In genomic region chr17:87610583-87610982, GRCm38 (mm10) we compare ENCODE assay signal across 18 mouse cellular contexts. TPM values are rescaled to one million over a fixed set of nuclear protein-coding genes. Genes with fewer than 3 reads are reported as not detected.
"Had no signal": no experiment of that assay in that cellular context is flagged by ENCODE, and none has a peak within 500 bp of the region (broad histone marks: within the 10 kb centered on the region; RNA-seq: fewer than 3 reads in every experiment).

No protein-coding gene starts in this region.

- H3K9ac ChIP-seq: limb, embryonic 13.5 days; liver, embryonic 14.5 days; neural tube, embryonic 12.5 days had no signal

- H3K4me3 ChIP-seq: layer of hippocampus, adult 2 months; neural tube, embryonic 12.5 days had no signal

- H3K9me3 ChIP-seq: limb, embryonic 13.5 days; midbrain, embryonic 13.5 days; neural tube, embryonic 12.5 days had no signal

- ATAC-seq: lung, postnatal 0 days; midbrain, embryonic 13.5 days had no signal

- H3K27ac ChIP-seq: layer of hippocampus, adult 2 months; limb, embryonic 13.5 days; liver, embryonic 14.5 days; midbrain, embryonic 13.5 days; neural tube, embryonic 12.5 days had no signal

- H3K27me3 ChIP-seq: limb, embryonic 13.5 days; midbrain, embryonic 13.5 days; neural tube, embryonic 12.5 days had no signal

- H3K36me3 ChIP-seq: limb, embryonic 13.5 days; midbrain, embryonic 13.5 days; neural tube, embryonic 12.5 days had no signal

- DNase-seq: kidney, adult 11 months; kidney, adult 9 months; kidney, postnatal 10 days; kidney, postnatal 4 days; left cerebral cortex, postnatal 4 days; lung, adult 18-20 months; lung, postnatal 36 days; retina, postnatal 1 day; right cerebral cortex, postnatal 4 days; thymus, adult 18-20 months; thymus, postnatal 25 days had no signal

RNA-seq across cellular contexts. Expression of gene Epcam, which starts 25.2 kb away (rescaled TPM):
- total RNA-seq: left cerebral cortex, adult 18-20 months had no signal
